Mouse (Mus musculus) lung, adult 2 months (tissue): ENCODE results near the gene Phkb. TPM values are rescaled to one million over a fixed set of nuclear protein-coding genes. Genes with fewer than 3 reads are reported as not detected.

Experiments used
- DNase-seq: peaks from one replicate; pipeline ENCODE4 v3.0.0; 2022
- H3K4me1 ChIP-seq: fragments of 200-500 bp; 2 replicates; pipeline ENCODE4 v1.6.1; 2011; ENCODE audit warnings: low read length; ENCODE audit not compliant: control insufficient read depth, insufficient read depth
- H3K4me3 ChIP-seq: fragments of 200-500 bp; replicated peaks from 2 replicates; pipeline ENCODE3; 2011; ENCODE audit warnings: low read depth, mild to moderate bottlenecking, control low read depth, low read length; ENCODE audit errors: extremely low read depth
- CTCF ChIP-seq: fragments of 200-500 bp; IDR thresholded peaks from 2 replicates; pipeline ENCODE4 v1.5.1; 2011; ENCODE audit warnings: mild to moderate bottlenecking, low read length, control low read depth; ENCODE audit not compliant: insufficient read depth
- POLR2A ChIP-seq: fragments of 200-500 bp; IDR thresholded peaks from 2 replicates; pipeline ENCODE4 v1.6.1; 2011; ENCODE audit warnings: low read depth, mild to moderate bottlenecking, control low read depth, low read length, borderline replicate concordance; ENCODE audit errors: extremely low read depth
- WGBS: fragments of 180-500 bp; shearing (Covaris S2); methylation state at CpG from one replicate; pipeline ENCODE4 v1.1.7; 2018; 5-methylcytosine and 5-hydroxymethylcytosine counted together
- polyA plus RNA-seq: library from polyadenylated mRNA; depleted of rRNA; stranded (reverse); fragments of >200 nt; gene quantifications from 2 replicates; pipeline ENCODE4 v1.2.3, GENCODE M21; 2012

Gene Phkb
- polyA plus RNA-seq, 1 experiment, result 8.6 TPM

GRCm38 (mm10) chr8:85937343-85937742, 96.6 kb downstream of the Phkb start:
- 72% methylated on average over 7 of the region's 7 CpGs for WGBS
- TF ChIP-seq POLR2A (no peak), CTCF (no peak)
- no peak overlapping the region for H3K4me3 ChIP-seq
- no peaks in the 10 kb centered on the region for H3K4me1 ChIP-seq
- no peak for DNase-seq

- no peak overlapping the region for H3K4me3 ChIP-seq
- DNase-seq, result no peak
- TF ChIP-seq CTCF, result no peak
- TF ChIP-seq POLR2A, result no peak
- WGBS, result 92% methylated on average over 5 of the region's 5 CpGs
- H3K4me1 ChIP-seq, result no peaks in the 10 kb centered on the region
Measured at GRCm38 (mm10) chr8:85944820-85945219, 104.1 kb downstream of the Phkb start.

- H3K4me1 ChIP-seq, result no peaks in the 10 kb centered on the region
- TF ChIP-seq CTCF, result no peak
- TF ChIP-seq POLR2A, result no peak
- no peak for DNase-seq
- 90% methylated on average over 2 of the region's 2 CpGs for WGBS
- no peak overlapping the region for H3K4me3 ChIP-seq
Measured at GRCm38 (mm10) chr8:85958391-85958790, 117.6 kb downstream of the Phkb start.

GRCm38 (mm10) chr8:85959880-85960279, 119.1 kb downstream of the Phkb start:
- DNase-seq, result no peak
- TF ChIP-seq POLR2A, result no peak
- no peak for TF ChIP-seq CTCF
- no peaks in the 10 kb centered on the region for H3K4me1 ChIP-seq
- WGBS, result 94% methylated on average over 4 of the region's 4 CpGs
- H3K4me3 ChIP-seq, result no peak overlapping the region

- Histone ChIP-seq H3K4me3 (no peak overlapping the region), H3K4me1 (no peaks in the 10 kb centered on the region)
- TF ChIP-seq CTCF, result no peak
- TF ChIP-seq POLR2A, result no peak
- WGBS, result 93% methylated on average over 4 of the region's 4 CpGs
- DNase-seq, result no peak
Measured at GRCm38 (mm10) chr8:85977588-85978077, 136.9 kb downstream of the Phkb start.

GRCm38 (mm10) chr8:85992911-85993310, 152.2 kb downstream of the Phkb start:
- Histone ChIP-seq H3K4me3 (no peak overlapping the region), H3K4me1 (no peaks in the 10 kb centered on the region)
- DNase-seq, result no peak
- 88% methylated on average over 1 of the region's 1 CpGs for WGBS
- TF ChIP-seq CTCF (no peak), POLR2A (no peak)

GRCm38 (mm10) chr8:85993661-85994060, 152.9 kb downstream of the Phkb start:
- no peak for DNase-seq
- no peak for TF ChIP-seq CTCF
- no peak for TF ChIP-seq POLR2A
- 100% methylated on average over 1 of the region's 1 CpGs for WGBS
- Histone ChIP-seq H3K4me1 (no peaks in the 10 kb centered on the region), H3K4me3 (no peak overlapping the region)

GRCm38 (mm10) chr8:85995971-85996370, 155.2 kb downstream of the Phkb start:
- 98% methylated on average over 1 of the region's 1 CpGs for WGBS
- no peak overlapping the region for H3K4me3 ChIP-seq
- no peaks in the 10 kb centered on the region for H3K4me1 ChIP-seq
- TF ChIP-seq CTCF, result no peak
- no peak for TF ChIP-seq POLR2A
- no peak for DNase-seq

- Histone ChIP-seq H3K4me3 (no peak overlapping the region), H3K4me1 (no peaks in the 10 kb centered on the region)
- DNase-seq, result no peak
- TF ChIP-seq CTCF (no peak), POLR2A (no peak)
Measured at GRCm38 (mm10) chr8:86006485-86006884, 165.7 kb downstream of the Phkb start.

- 86% methylated on average over 2 of the region's 2 CpGs for WGBS
- H3K4me1 ChIP-seq, result no peaks in the 10 kb centered on the region
- DNase-seq, result no peak
- no peak overlapping the region for H3K4me3 ChIP-seq
- TF ChIP-seq POLR2A (no peak), CTCF (no peak)
Measured at GRCm38 (mm10) chr8:86016806-86017205, 176.0 kb downstream of the Phkb start.

GRCm38 (mm10) chr8:86028646-86029312, 188.0 kb downstream of the Phkb start:
- H3K4me1 ChIP-seq, result no peaks in the 10 kb centered on the region
- TF ChIP-seq POLR2A, result no peak
- 44% methylated on average over 6 of the region's 6 CpGs for WGBS
- no peak overlapping the region for H3K4me3 ChIP-seq
- DNase-seq, result no peak
